Mouse (Mus musculus) lung, adult 18-20 months (tissue): ENCODE results near the gene Tchh.
"Not testable (repeated sequence)": the region's sequence is repeated elsewhere in the genome, so short reads cannot be mapped to it uniquely, and the experiment has no call there.

Experiments
- DNase-seq, 2 experiments: peaks; one replicate each; pipeline ENCODE4 v3.0.0; 2022; ENCODE audit warnings: mixed read lengths in 2 of 2

Gene Tchh

DNA sequence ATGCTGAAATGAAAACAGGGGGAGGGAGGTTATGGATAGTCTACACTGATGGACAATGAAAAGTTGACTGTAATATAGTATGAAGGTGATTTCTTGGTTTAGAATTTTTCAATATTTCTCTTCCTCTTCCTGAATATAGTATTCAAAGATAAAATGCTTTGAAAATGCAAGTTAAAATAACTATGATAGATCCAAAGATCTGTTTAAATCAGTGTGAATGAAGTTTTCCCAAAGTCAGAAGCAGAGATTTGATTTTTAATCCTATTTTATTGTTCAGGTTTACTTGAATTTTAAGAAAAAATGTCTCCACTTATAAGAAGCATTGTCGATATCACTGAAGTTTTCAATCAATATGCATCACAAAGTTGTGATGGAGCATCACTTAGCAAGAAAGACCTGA, at the start of gene Tchh:
TSS of gene Tchh (plus strand) at position 301 of the 400 bp plus-strand sequence.
- no peak for DNase-seq

DNA sequence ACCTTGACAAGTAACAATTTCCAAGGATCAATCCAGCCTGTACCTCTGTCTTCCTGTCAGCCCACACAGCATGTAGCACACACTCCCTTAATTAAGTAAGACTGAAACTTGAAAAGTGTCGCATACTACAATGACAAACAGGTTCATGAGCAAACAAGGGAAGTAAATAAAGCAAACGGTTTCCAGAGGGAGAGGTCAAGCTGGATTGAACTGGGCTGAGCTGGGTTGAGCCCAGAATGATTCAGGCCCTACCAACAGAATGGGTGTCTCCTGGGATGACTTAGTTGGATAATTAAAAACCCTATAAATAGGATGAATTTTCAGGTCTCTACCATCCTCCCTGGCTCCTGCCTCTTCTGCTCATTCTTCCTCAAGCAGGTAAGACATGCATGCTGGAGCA, 48.8 kb upstream of the Tchh start, which contains the start of gene Rptn:
TSS of gene Rptn (plus strand) at position 334 of the 400 bp plus-strand sequence.
- DNase-seq = peak in 1 of 2 experiments; percentile 12

DNA sequence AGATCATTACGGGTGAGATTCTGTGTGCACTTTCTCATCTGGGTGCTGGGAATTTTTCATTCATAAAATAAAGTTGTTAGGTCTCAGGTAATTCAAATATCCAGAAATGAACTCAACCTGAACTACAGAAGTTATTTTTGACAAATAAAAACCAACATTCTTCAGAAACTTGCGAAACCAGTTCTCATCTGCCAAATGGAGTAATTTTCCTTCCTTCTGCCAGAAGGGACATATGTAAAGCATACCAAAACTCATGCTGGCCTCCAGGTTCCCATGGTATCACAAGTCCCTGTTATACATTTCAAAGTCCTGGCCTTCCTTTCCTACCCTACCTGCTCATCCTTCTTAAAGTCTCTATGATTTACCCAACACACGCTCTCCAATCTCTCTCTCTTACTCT, 38.2 kb upstream of the Tchh start:
- DNase-seq = no peak

DNA sequence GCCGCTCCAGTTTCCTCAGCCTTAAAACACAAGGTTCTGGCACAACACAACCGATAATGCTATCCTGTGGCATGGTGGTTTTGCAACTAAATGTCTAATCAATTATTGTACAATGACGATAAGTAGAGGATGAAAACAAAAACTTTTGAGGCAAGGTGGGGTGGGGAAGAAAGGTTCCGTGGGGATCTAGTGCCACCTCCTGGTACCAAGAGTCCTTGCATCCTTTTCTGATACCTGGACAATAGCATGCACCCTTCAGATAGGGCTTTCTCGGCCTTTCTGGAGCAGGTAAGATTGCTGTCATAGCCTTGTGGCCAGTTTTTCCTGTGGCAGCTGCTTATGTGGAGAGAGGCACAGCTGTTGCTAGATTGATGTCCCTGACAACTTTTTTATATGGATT, 35.1 kb upstream of the Tchh start:
- peak; percentile 12 to 37 for DNase-seq

DNA sequence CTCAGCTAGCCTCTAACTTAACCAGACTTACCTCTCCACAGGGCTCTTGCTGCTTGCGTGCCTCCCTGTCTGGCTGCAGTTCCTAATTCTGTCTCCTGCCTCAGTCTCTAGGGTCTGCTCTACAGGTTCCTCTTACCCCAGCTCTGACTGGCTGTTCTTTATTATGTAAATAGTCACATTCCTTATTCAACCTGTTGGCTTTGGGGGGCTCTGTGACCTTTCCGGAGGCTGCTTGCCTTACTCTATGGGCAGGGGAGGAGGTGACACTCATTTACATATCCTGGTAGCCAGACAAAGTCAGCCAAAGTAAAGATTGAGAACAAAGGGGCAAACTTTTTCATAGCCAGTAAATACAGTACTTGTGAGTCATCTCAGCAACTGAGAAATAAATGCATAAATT, 30.2 kb upstream of the Tchh start:
- no peak for DNase-seq

DNA sequence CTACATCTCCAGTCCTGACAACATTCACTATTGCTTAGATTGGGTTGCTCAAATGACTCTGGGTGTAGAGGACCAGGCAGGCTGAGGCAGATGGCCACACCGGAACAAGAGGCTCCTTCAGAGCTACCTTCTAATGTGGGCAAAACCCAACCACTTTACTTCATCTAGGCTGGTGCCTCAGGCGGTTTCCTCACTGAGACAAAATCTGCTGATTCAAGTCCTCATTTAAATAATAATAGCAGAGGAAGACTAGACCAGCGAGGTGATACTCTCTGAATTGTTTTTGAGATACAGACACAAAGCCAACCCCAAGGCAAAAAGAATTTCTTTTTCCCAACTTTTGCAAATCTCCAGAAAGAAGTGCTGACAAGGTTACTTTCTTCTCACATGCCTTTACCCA, 10.5 kb upstream of the Tchh start:
- no peak for DNase-seq

DNA sequence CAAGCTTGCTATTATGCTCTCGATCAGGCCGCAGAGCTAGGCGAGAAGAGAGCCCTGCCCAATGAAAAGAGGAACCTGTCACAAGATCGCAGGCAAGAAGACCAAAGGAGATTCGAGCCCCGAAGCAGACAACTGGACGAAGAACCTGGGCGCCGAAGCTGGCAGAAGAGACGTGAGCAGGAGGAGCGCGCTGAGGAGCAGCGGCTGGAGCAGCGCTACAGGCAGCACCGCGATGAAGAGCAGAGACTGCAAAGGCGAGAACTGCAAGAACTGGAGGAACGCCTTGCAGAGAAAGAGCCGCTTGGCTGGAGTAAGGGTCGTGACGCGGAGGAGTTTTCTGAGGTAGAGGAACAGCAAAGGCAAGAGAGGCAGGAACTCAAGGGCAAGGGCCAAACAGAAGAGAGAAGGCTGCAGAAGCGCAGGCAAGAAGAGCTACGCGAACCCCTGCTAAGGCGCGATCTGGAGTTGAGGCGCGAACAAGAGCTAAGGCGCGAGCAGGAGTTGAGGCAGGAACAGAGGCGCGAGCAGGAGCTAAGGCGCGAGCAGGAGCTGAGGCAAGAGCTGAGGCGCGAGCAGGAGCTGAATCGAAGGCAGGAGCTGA, 1.5 kb downstream of the Tchh start:
- peak; percentile 22 to 46 for DNase-seq

DNA sequence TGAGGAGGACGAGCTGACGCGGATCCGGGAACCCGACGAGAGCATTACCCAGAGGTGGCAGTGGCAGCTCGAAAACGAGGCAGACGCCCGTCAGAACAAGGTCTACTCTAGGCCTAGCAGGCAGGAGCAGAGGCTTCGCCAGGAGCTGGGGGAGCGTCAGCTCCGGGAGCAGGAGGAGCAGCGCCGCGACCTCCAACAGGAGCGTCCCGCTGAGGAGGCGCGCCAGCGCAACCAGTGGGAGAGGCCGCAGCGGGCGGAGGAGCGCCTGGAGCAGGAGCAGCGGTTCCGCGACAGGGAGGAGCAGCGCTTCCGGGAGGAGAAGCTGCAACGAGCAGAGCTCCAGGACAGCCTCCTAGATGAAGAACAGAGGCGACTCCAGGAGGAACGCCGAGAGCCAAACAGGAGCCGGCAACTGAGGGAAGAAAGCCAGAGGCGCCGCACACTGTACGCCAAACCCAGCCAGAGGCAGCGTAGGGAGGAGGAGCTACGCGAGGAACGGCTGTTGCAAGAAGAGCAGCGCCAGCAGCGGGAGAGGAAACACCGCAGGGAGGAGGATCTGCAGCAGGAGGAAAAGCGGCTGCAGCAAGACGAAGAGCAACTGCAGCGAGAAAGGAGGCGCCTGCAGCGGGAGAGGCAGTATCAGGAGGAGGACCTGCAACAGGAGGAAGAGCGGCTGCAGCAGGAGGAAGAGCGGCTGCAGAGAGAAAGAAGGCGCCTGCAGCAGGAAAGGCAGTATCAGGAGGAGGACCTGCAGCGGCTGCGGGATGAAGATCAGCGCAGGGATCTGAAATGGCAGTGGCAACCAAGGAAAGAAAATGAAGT, 2.4 kb downstream of the Tchh start:
- DNase-seq = peak; percentile 73 to 74

DNA sequence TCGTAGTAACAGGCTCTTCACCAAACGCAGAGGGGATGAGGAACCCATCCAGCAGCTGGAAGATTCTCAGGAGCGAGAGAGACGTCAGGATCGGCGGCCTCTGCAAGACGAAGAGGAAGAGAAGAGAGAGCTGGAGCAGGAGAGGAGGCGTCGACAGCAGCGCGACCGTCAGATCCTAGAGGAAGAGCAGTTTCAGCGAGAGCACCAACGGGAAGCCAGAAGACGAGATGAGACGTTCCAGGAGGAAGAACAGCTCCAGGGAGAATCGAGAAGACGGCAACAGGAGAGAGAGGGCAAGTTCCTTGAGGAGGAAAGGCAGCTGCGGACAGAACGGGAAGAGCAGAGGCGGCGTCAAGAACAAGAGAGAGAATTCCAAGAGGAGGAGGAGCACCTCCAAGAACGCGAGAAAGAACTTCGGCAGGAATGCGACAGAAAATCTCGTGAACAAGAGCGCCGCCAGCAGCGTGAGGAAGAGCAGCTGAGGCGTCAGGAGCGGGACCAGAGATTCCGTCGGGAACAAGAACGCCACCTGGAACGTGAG, 3.1 kb downstream of the Tchh start:
- peak; percentile 12 to 26 for DNase-seq

DNA sequence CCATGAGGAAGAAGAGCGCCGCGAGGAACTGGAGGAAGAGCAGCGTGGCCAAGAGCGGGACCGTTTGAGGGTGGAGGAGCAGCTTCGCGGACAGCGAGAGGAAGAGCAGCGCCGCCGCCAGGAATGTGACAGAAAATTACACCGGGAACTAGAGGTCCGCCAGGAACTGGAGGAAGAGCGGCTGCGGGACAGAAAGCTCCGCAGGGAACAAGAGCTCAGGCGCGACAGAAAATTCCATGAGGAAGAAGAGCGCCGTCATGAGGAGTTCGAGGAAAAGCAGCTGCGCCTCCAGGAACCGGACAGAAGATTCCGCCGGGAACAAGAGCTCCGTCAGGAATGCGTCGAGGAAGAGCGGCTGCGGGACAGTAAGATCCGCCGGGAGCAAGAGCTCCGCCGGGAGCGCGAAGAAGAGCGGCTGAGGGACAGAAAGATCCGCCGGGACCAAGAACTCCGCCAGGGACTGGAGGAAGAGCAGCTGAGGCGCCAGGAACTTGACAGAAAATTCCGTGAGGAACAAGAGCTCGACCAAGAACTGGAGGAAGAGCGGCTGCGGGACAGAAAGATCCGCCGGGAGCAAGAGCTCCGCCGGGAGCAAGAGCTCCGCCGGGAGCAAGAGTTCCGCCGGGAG, 4.1 kb downstream of the Tchh start:
- peak; percentile 18 to 22 for DNase-seq

DNA sequence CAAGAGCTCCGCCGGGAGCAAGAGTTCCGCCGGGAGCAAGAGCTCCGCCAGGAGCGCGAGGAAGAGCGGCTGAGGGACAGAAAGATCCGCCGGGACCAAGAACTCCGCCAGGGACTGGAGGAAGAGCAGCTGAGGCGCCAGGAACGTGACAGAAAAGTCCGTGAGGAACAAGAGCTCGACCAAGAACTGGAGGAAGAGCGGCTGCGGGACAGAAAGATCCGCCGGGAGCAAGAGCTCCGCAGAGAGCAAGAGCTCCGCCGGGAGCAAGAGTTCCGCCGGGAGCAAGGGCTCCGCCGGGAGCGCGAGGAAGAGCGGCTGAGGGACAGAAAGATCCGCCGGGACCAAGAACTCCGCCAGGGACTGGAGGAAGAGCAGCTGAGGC, 4.6 kb downstream of the Tchh start:
- DNase-seq = not testable (repeated sequence)

DNA sequence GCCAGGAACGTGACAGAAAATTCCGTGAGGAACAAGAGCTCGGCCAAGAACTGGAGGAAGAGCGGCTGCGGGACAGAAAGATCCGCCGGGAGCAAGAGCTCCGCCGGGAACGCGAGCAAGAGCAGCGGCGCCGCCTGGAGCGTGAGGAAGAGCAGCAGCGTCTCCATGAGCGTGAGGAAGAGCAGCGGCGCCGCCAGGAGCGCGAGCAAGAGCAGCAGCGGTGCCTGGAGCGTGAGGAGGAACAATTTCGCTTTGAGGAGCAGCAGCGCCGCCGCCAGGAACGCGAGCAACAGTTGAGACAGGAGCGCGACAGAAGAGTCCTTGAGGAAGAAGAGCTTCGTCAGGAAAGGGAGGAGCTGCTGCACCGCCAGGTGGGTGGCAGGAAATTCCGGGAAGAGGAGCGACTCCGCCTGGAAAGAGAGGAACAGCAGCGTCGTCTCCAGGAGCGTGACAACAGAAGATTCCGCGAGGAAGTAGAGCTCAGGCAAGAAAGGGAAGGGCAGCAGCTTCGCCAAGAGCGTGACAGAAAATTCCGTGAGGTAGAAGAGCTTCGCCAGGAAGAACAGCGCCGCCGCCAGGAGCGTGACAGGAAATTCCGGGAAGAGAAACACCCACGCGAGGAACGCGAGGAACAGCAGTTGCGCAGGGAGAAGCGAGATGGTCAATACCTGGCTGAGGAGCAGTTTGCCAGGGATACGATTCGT, 5.2 kb downstream of the Tchh start:
- peak; percentile 73 to 77 for DNase-seq

DNA sequence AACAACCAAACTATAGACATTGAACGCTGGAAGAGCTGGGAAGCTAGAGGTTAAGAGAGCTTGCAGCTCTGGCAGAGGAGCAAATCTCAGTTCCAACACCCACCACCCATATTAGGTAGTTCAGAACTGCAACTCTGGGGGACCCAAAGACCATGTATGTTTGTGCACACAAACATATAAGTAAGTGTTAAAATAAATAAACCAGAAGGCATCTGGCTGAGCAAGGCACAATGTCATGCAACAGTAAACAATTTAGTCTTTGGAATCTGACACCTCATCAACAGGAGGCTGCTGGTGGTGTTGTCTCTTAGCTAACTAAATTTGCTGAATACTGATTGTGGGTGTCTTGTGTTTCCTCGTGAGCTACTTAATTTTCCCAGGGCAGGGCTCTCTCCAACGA, 24.4 kb downstream of the Tchh start:
- DNase-seq = no peak

DNA sequence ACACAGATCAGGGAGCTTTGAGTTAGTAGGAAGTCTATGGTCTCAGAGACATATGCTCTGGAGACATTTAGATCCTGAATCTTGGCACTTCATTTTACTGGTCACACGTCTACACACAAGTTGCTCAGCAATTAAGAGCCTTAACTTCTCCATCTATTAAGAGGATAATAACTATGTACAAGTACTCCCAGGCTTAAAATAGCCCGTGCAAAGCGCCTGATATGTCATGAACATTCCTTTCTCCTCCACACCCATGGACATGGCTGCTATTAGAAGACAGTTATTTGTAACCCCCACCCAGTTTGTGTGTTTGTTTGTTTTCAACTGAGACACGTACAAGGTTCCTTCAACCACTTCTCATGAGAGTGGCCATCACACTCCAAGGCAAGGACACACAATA, 25.0 kb downstream of the Tchh start:
- DNase-seq = no peak

DNA sequence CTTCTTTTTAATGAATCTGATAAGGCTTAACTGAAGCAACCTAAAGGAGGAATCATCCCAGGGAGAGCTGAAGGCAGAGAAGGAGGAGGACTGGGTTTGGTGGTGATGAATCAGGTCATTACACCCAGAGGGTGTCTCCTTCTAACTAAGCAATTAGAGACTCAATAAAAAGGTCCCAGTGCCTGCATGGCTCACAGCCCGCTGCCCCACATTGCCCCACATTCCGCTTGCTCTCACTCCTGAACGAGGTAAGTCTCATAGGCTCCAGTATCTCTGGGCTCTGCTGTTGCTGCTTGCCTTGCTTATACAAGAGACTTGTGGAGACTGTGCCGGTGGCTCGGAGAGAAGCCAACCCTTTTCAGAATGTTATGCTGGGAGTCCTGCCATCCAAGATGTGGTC, 26.4 kb downstream of the Tchh start, which contains the start of gene Tchhl1:
TSS of gene Tchhl1 (plus strand) at position 194 of the 400 bp plus-strand sequence.
- no peak for DNase-seq

DNA sequence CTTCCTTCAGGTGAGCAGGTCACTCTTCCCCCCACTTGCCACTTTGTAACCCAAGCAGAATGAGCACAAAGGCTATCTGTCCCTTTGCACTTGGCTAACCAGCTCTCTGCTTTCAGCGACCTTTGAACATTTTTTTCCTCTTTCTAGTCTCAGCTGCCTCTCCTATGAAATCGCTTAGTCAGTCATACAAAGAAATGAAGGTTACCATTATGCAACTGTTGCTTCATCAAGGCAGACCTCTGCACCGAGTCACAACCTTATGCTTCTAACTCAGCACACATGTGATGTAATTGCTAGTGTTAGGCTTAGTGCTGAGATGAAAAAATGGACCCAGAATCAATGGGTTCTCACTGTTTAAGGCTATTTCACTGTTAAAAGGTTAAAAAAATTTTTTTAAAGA, 27.5 kb downstream of the Tchh start:
- DNase-seq = no peak

DNA sequence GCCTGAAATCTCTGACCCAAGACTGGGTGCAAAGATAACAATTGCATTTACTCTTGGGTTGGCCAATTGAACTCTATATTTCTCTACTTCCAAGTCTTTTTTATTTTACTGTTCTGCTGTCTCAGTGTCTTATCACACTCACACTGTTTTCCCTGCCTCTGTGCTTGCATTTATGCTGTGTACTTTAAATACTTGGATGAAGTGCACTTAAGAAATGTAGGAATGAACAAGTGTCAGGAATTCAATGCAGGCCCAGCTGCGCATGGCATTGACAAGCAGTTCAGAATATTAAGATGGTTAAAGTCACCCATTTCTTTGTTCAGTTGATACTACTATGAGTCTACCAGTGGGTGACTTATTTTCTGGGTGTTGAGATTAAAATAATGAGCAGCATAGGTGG, 37.9 kb downstream of the Tchh start:
- DNase-seq = no peak

DNA sequence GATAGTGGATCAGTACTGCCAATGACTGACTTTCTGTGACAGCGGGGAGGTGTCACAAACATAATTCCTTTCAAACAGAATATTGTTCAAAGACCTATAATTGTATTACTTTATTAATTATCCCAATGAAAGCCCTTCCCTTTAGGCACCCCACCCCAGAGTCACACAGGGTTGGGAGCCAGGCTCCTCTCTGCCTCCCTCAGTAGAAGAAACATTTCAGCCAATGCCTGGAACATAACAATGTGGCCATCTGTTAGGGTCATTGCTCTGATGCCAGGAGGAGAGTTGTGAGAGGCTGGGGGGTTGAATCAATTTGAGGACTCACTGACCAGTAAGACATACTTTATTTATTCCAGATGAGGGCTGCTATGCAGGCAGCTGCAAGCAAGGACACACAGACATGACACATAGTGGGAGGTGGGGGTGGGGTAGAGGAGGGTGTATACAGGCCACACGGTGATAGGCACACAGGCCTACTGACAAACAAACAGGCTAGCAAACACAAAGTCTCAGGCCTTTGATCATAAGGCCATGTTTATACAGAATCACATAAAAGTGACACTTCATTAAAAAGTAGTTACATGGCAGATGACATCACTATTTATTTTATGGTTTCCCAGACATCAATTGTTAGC, 40.0 kb downstream of the Tchh start:
- DNase-seq = no peak

DNA sequence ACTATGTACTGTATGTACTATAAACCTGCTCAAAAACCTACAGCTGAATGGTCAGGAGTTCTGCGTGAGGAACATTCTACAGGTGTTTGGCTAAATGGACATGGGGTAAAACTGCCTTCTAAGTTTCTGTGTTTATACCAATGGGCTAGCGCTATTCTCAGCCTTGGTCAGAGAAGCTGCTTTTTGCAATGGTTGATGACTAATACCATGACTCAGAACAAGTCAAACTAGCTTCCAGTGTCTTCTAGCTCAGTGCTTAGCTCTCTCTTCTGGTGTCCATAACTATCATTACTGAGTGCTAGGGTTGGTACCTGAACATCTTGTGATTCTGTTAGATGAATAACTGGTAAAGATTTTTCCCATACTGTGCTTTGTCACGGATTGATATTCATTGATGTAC, 43.5 kb downstream of the Tchh start:
- no peak for DNase-seq

DNA sequence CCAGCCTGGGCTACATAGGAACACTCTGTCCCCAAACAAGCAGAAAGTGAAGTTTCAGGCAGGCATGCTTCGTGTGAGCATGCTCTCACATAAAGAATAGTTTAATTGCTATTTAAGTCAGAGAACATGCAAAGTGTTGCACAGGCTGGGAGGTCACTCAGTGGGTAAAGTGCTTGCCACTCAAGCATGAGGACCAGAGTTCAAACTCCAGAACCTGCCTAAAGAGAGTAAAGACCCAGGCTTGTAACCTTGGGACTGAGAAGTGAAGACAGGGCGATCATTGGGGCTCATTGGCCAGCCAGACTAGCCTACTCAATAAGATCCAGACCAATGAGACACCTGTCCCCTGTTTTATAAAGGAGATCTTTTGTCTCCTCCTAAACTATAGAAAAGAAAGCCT, 46.4 kb downstream of the Tchh start:
- no peak for DNase-seq

DNA sequence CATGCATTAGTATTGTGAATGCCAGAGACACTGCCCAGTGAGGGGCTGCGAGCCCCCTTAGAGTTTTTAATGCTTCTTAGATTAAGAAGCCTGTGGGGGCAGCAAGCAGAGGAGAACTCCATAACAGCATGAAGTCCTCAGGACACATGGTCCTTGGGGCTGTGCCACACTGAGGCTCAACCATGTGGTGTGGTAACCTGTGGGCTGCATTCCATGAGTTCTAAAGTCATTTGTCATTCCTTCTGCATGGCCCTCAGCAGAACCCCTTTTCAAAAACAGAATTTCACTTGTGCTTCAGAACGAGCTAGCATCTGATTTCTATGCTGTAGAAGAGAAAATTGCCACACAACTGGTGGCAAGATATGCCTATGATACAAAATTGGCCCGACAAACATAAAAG, 50.0 kb downstream of the Tchh start:
- no peak for DNase-seq

DNA sequence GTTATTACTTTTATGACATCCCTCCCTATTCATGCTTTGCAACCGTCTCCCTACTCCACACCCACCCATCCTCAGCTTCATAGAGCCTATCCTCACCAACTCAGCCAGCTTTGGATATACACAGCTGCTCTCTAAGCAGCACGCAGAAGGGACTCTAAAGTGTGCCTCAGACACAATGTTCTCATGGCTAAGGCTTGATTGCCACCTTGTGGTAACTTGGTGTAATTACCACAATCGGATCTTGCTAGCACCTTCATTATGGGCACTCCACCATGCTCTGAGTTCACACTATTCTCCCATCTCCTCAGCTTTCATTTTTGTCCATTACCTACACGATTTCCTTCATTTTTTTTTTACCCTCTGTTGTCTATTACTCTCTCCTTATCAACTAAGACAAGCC, 51.9 kb downstream of the Tchh start:
- peak; percentile 22 to 64 for DNase-seq

DNA sequence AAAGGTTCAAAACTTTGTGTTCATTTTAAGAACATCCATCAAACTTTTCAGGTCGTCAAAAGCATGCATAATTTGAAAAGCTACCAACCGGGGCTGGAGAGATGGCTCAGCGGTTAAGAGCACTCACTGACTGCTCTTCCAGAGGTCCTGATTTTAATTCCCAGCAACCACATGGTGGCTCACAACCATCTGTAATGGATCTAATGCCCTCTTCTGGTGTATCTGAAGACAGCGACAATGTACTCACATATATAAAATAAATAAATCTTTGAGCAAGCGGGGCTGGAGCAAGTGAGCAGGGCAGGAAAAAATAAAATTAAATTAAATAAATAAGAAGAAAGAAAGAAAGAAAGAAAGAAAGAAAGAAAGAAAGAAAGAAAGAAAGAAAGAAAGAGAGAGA, 52.6 kb downstream of the Tchh start:
- DNase-seq = not testable (repeated sequence)
